Mouse (Mus musculus): ENCODE results near the gene Tspan1. TPM values are rescaled to one million over a fixed set of nuclear protein-coding genes. Genes with fewer than 3 reads are reported as not detected.

The Tspan1 gene
- total RNA-seq, 4 experiments from 2014 or later: 0.23 TPM; not detected in 3

DNA sequence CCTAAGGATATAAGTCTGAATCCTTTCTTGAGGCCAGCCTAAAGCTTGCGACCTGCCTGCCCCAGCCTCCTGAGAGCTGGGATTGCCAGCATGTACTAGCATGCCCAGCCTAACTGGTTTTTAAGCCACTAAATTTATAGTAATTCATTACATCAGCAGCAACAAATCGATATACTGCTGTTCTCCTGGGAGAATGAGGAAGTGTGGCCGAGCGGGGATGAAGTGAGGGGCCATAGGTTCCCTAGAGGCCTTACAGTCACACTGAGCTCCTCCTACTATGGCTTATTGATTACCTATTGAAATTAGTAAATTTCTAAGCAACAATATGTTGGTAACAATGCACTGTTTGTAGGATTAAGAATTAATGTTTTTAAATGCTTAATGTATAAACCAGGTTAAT lies 34.3 kb downstream of the Tspan1 start:
- no peak for DNase-seq (ENCODE audit: low spot score in 2 of 2)

DNA sequence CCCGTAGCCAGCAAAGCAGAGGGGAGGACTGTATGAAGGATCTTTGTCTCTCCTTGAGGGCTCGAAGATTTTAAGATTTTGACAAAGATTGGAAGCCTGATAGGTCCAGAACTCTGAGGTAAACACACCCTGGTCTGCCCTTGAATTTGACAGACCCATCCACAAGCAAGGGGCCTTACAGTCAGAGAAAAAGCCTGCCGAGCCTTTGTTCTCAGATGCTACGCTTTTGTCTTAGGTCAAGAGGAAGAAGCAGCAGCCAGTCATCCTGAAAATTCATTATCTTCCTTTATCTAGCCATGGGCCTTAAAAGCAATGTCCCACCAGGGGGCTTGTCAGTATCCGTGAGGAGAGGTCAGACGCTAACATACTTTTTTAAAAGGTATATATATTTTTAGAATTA lies 39.4 kb downstream of the Tspan1 start:
- DNase-seq (ENCODE audit: low spot score in 2 of 2): no peak

GRCm38 (mm10) chr4:116125803-116126386 lies 41.5 kb downstream of the Tspan1 start:
- DNase-seq (ENCODE audit: low spot score in 2 of 2): no peak

- peak in 1 of 2 experiments; percentile 67 for DNase-seq (ENCODE audit: low spot score in 2 of 2)
These were observed 43.5 kb downstream of the Tspan1 start, which contains the start of the genes Rad54l and Pomgnt1 for GRCm38 (mm10) chr4:116123602-116124519. TSS of gene Rad54l (minus strand) at chr4:116123690. TSS of gene Pomgnt1 (plus strand) at chr4:116123840.

DNA sequence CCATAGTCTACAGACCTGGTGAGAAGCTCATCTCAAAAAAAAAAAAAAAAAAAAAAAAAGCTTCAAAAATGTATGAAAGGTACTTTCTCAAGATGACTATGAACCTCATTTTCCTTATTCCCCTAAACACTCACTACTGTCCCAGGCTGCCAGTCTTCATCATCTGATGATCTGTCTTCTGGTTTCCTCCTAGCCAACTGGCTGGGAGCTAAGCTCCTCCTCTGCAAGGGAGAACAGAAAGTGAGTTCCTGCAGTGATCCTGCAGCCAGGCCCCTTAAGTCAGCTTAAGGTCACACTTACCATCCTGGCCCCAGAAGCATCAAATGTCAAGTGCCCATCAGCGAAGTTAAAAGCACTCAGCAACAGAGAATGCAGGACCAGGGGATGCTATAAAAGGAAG lies 44.6 kb downstream of the Tspan1 start:
- DNase-seq (ENCODE audit: low spot score in 2 of 2): no peak

Other genes starting within 250 kb of the Tspan1 start
- gene Dmbx1, start 227.7 kb downstream of the Tspan1 start, total RNA-seq (2022): under 1 TPM in 2 of 4 experiments, not detected in 2; 0.09 to 0.36 TPM
- gene Faah, start 149.7 kb downstream of the Tspan1 start, total RNA-seq (2022): 10 to 100 TPM; 77.3 to 81.9 (median 80.2) TPM
- 10 to 100 TPM in 2 of 4 experiments, 1 to 10 TPM in 2; 9.0 to 11.5 (median 10.6) TPM for gene Nsun4, start 113.7 kb downstream of the Tspan1 start, total RNA-seq (2022)
- 100 to 1,000 TPM; 402 to 442 (median 412) TPM for gene Uqcrh, start 92.5 kb downstream of the Tspan1 start, total RNA-seq (2022)
- gene Lrrc41, start 92.3 kb downstream of the Tspan1 start, total RNA-seq (2022): 10 to 100 TPM; 45.2 to 53.2 (median 50.0) TPM
- gene Rad54l, start 43.9 kb downstream of the Tspan1 start, total RNA-seq (2022): 1 to 10 TPM in 3 of 4 experiments, under 1 TPM in 1; 0.70 to 1.2 (median 1.1) TPM
- 10 to 100 TPM; 78.4 to 93.2 (median 82.4) TPM for gene Pomgnt1, start 43.8 kb downstream of the Tspan1 start, total RNA-seq (2022)
- gene Lurap1, start 16.3 kb downstream of the Tspan1 start, total RNA-seq (2022): 10 to 100 TPM; 32.3 to 37.9 (median 33.4) TPM
- gene 1700042G07Rik, start 5.8 kb upstream of the Tspan1 start, total RNA-seq (2022): not detected
- under 1 TPM in 1 of 4 experiments, not detected in 3; 0.53 TPM for gene Gm49337, start 5.8 kb upstream of the Tspan1 start, total RNA-seq (2022)
- 10 to 100 TPM; 35.5 to 44.5 (median 40.3) TPM for gene Pik3r3, start 54.0 kb upstream of the Tspan1 start, total RNA-seq (2022)

Data from left cerebral cortex, adult 8-10 months (tissue).